Comparison of ENCODE assay signal across 8 mouse cellular contexts in the genomic region with DNA sequence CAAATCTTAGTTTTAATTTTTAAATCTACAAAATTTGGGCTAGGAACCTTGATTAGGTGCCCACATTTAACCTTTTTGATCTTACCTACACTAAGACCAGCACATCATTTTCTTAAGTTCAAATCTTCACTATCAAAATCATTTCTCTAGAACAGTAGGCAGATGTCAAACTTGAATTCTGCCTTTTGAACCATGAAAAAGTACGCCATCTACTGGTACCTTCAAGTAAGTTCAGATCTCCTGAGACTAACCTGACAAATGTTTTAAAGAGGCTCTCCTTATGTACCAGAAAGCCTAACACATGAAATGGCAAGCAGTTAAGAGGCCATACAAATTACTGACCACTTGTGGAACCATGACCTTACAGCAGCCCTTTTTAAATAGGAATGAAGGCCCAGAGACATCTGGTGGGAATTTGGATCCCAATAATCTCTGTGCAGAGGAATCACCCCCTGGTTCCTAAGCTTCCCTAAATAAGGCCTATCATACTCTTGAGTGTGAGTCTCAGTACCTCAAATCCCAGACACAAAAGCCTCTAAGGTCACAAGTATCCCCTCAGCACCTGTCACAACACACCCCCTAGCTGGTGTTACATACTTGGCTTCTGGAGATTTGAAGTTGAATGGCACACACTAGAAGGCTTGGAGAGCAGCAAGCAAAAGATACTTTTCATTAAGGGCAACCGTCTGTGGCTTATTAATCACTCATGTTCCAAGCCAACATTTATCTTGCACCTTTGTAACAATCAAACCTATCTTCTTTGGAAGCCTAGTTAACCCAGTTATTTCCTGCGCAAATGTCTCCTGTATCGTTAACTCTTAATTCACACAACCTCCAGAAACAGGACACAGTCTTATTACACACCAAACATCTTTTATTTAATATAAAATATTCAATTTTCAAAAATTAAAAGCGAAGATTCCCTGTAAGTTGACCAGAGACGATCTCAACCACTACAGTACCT.
A peak's percentile ranks its signal among the peaks of the same experiment; 100 is the strongest.
DNase-seq lines count a peak whose midpoint lies in the region; ATAC-seq and TF ChIP-seq lines count a peak whose summit lies in the region.

No protein-coding gene starts in this region.

- peak overlapping the region; percentile 28 for H3K9ac ChIP-seq in heart, adult 2 months (ENCODE audit: low read depth, low read length)
- H3K9ac ChIP-seq in forebrain, embryonic 14.5 days (ENCODE audit: low read length), result peak overlapping the region; percentile 78
- H3K9ac ChIP-seq in limb, embryonic 12.5 days (replicated peaks), result peak overlapping the region; percentile 89
- H3K9ac ChIP-seq in neural tube, embryonic 11.5 days (ENCODE audit: low read length), result peak overlapping the region; percentile 84

- H3K27ac ChIP-seq in heart, adult 2 months, result peak overlapping the region; percentile 83
- H3K27ac ChIP-seq in forebrain, embryonic 14.5 days (ENCODE audit: low read depth, low read length), result no peak overlapping the region
- peak overlapping the region; percentile 100 for H3K27ac ChIP-seq in limb, embryonic 12.5 days
- H3K27ac ChIP-seq in neural tube, embryonic 11.5 days (ENCODE audit: low read depth, low read length), result 0 out of 2 replicates have a peak overlapping the region, but pooled peaks have one; percentile 5

- no peak for DNase-seq in heart, adult 2 months
- no peak for DNase-seq in heart, postnatal 25 days (ENCODE audit: low spot score)
- DNase-seq in R1 (ENCODE audit: low read depth, low spot score), result peak; percentile 79
- DNase-seq in forebrain, embryonic 14.5 days (ENCODE audit: low spot score), result peak; percentile 55
- no peak for DNase-seq in neural tube, embryonic 11.5 days (ENCODE audit: low spot score)
- DNase-seq in frontal cortex, postnatal 10 days (ENCODE audit: low spot score in 2 of 2), result no peak
- no peak for DNase-seq in cerebellum, adult 11-12 months

- H3K27me3 ChIP-seq in heart, adult 2 months (ENCODE audit: control insufficient read depth, insufficient read depth, low read length), result no peaks in the 10 kb centered on the region
- H3K27me3 ChIP-seq in forebrain, embryonic 14.5 days (replicated peaks; ENCODE audit: control insufficient read depth, insufficient read depth, low read length), result no peaks in the 10 kb centered on the region
- H3K27me3 ChIP-seq in limb, embryonic 12.5 days, result no peaks in the 10 kb centered on the region
- H3K27me3 ChIP-seq in neural tube, embryonic 11.5 days (ENCODE audit: control insufficient read depth, insufficient read depth, low read length), result no peaks in the 10 kb centered on the region

- H3K4me1 ChIP-seq in heart, adult 2 months (ENCODE audit: control insufficient read depth, insufficient read depth, low read length), result no peaks in the 10 kb centered on the region
- H3K4me1 ChIP-seq in forebrain, embryonic 14.5 days (ENCODE audit: control insufficient read depth, insufficient read depth, low read length), result peaks cover 14% of the 10 kb centered on the region
- peaks cover 18% of the 10 kb centered on the region for H3K4me1 ChIP-seq in limb, embryonic 12.5 days (replicated peaks)
- H3K4me1 ChIP-seq in neural tube, embryonic 11.5 days (ENCODE audit: control insufficient read depth, insufficient read depth, low read length), result peaks cover 10% of the 10 kb centered on the region

- H3K4me3 ChIP-seq in heart, adult 2 months, result peak overlapping the region; percentile 80
- peak overlapping the region; percentile 67 for H3K4me3 ChIP-seq in forebrain, embryonic 14.5 days (ENCODE audit: low read depth, low read length)
- peak overlapping the region; percentile 76 for H3K4me3 ChIP-seq in limb, embryonic 12.5 days (replicated peaks)
- peak overlapping the region; percentile 87 for H3K4me3 ChIP-seq in neural tube, embryonic 11.5 days (ENCODE audit: low read depth, low read length)

- TF ChIP-seq POLR2A in heart, adult 2 months (IDR thresholded peaks at IDR 0.05; ENCODE audit: insufficient read depth, low read depth, low read length), result no peak

- intact Hi-C loops in heart, adult 2 months (cut with DNase I), result loop anchor here (2.0 to 10.0 kb wide), 4 partner anchors 122 to 582 kb away; partner anchors contain the start of genes 1810037I17Rik and Usp53
- intact Hi-C loops in heart, postnatal 25 days (cut with DNase I), result loop anchor here (10.0 kb wide), 1 partner anchor 522 kb away; the partner anchor contains the start of gene Usp53

- peak overlapping the region; percentile 80 for H3K4me2 ChIP-seq in forebrain, embryonic 14.5 days (ENCODE audit: low read length)
- peak overlapping the region; percentile 76 for H3K4me2 ChIP-seq in limb, embryonic 12.5 days
- H3K4me2 ChIP-seq in neural tube, embryonic 11.5 days (ENCODE audit: low read depth), result peak overlapping the region; percentile 66

- WGBS in heart, adult 2 months, result 8% methylated on average over 6 of the region's 6 CpGs
- WGBS in forebrain, embryonic 14.5 days, result 6% methylated on average over 6 of the region's 6 CpGs
- 6% methylated on average over 6 of the region's 6 CpGs for WGBS in limb, embryonic 12.5 days
- 8% methylated on average over 6 of the region's 6 CpGs for WGBS in neural tube, embryonic 11.5 days

- H3K79me2 ChIP-seq in heart, adult 2 months (replicated peaks; ENCODE audit: control insufficient read depth, insufficient read depth, low read length), result no peaks in the 10 kb centered on the region

- no peaks in the 10 kb centered on the region for H3K9me3 ChIP-seq in forebrain, embryonic 14.5 days (replicated peaks; ENCODE audit: control insufficient read depth, low read length)
- H3K9me3 ChIP-seq in limb, embryonic 12.5 days, result peaks cover under 1% of the 10 kb centered on the region; the same call in 1 of the 2 replicates
- no peaks in the 10 kb centered on the region for H3K9me3 ChIP-seq in neural tube, embryonic 11.5 days (ENCODE audit: control insufficient read depth, low read length)

- TF ChIP-seq EP300 in heart, adult 2 months (IDR thresholded peaks at IDR 0.05; ENCODE audit: insufficient read depth, low read depth, low read length), result no peak

- ATAC-seq in forebrain, embryonic 14.5 days, result no peak
- no peak for ATAC-seq in limb, embryonic 12.5 days (ENCODE audit: insufficient number of reproducible peaks, insufficient read depth, low FRiP score, low TSS enrichment, low read depth)
- ATAC-seq in neural tube, embryonic 11.5 days (ENCODE audit: insufficient read depth, low FRiP score, low TSS enrichment), result no peak

- H3K36me3 ChIP-seq in heart, adult 2 months (ENCODE audit: control insufficient read depth, insufficient read depth, low read length), result peaks cover 16% of the 10 kb centered on the region
- H3K36me3 ChIP-seq in forebrain, embryonic 14.5 days (ENCODE audit: control insufficient read depth, insufficient read depth, low read length), result 0 out of 2 replicates have a peak, but pooled peaks cover 4% of the 10 kb centered on the region
- peaks cover 12% of the 10 kb centered on the region for H3K36me3 ChIP-seq in limb, embryonic 12.5 days
- H3K36me3 ChIP-seq in neural tube, embryonic 11.5 days (ENCODE audit: control insufficient read depth, insufficient read depth, low read length), result 0 out of 2 replicates have a peak, but pooled peaks cover 2% of the 10 kb centered on the region

- TF ChIP-seq CTCF in heart, adult 2 months (IDR thresholded peaks at IDR 0.05), result peak; percentile 78

Comparison
In these comparisons a context has a peak if more than half of its experiments do, and no peak if none do; other contexts are left out.
1. DNase-seq: peak in R1 (single experiment) and forebrain, embryonic 14.5 days (single experiment); none in heart, adult 2 months (0 of 2), heart, postnatal 25 days (single experiment), neural tube, embryonic 11.5 days (single experiment), frontal cortex, postnatal 10 days (0 of 2) and cerebellum, adult 11-12 months (single experiment).
2. H3K9ac ChIP-seq: peak in every context shown above with its lines; median percentile 89 in limb, embryonic 12.5 days; 84 in neural tube, embryonic 11.5 days; 78 in forebrain, embryonic 14.5 days; 28 in heart, adult 2 months.
3. Peak in every context shown above with its lines, with median percentiles within 50 percentile points of each other: H3K4me3 ChIP-seq and H3K4me2 ChIP-seq.